Mouse (Mus musculus) kidney, embryonic 16.5 days (tissue): ENCODE measurements around the gene Atmin. TPM values are rescaled to one million over a fixed set of nuclear protein-coding genes. Genes with fewer than 3 reads are reported as not detected.
A peak's percentile ranks its signal among the peaks of the same experiment; 100 is the strongest.

Experiments used
- ATAC-seq: fragments of 200-750 bp; cut with Nextera tagmentation; 2 replicates; pipeline ENCODE4 v1.8.0; 2017; ENCODE audit warnings: moderate TSS enrichment; ENCODE audit not compliant: low FRiP score, low TSS enrichment
- H3K27ac ChIP-seq: fragments of 300-500 bp; sonication (generic); 2 replicates; pipeline ENCODE4 v1.5.1; 2014; ENCODE audit warnings: low read length
- H3K27me3 ChIP-seq: fragments of 300-500 bp; sonication (generic); 2 replicates; pipeline ENCODE4 v1.6.1; 2014; ENCODE audit warnings: low read length, control low read depth, mixed read lengths; ENCODE audit not compliant: insufficient read depth
- H3K36me3 ChIP-seq: fragments of 300-500 bp; sonication (generic); 2 replicates; pipeline ENCODE4 v1.6.1; 2014; ENCODE audit warnings: low read length, control low read depth, mixed read lengths; ENCODE audit not compliant: insufficient read depth
- H3K4me1 ChIP-seq: fragments of 300-500 bp; sonication (generic); 2 replicates; pipeline ENCODE4 v1.6.1; 2014; ENCODE audit warnings: low read length, control low read depth, mixed read lengths; ENCODE audit not compliant: insufficient read depth
- H3K4me2 ChIP-seq: fragments of 300-500 bp; sonication (generic); replicated peaks from 2 replicates; pipeline ENCODE4 v1.6.1; 2014; ENCODE audit warnings: low read depth, low read length
- H3K4me3 ChIP-seq: fragments of 300-500 bp; sonication (generic); 2 replicates; pipeline ENCODE4 v1.5.1; 2014; ENCODE audit warnings: mild to moderate bottlenecking, low read length
- H3K9ac ChIP-seq: fragments of 300-500 bp; sonication (generic); replicated peaks from 2 replicates; pipeline ENCODE4 v1.6.1; 2014; ENCODE audit warnings: low read length
- H3K9me3 ChIP-seq: fragments of 300-500 bp; sonication (generic); 2 replicates; pipeline ENCODE4 v1.6.1; 2016; ENCODE audit warnings: low read length, control low read depth
- WGBS: fragments of 180-500 bp; shearing (Covaris S2); extraction: QIAGEN DNeasy Blood & Tissue Kit; methylation state at CpG from one replicate; pipeline ENCODE4 v1.1.7; 2014; 5-methylcytosine and 5-hydroxymethylcytosine counted together
- polyA plus RNA-seq: library from polyadenylated mRNA; unstranded; fragments of >200 nt; fragmentation: Nextera tagmentation; extraction: Ambion mirVana; gene quantifications from 2 replicates; pipeline ENCODE4 v1.2.1, GENCODE M21; 2015

Atmin gene
- polyA plus RNA-seq, 1 experiment from 2014 or later: 12.0 TPM

- Histone ChIP-seq H3K9me3 (no peaks in the 10 kb centered on the region), H3K4me3 (no peak overlapping the region), H3K9ac (no peak overlapping the region), H3K27ac (no peak overlapping the region), H3K4me1 (peaks cover 20% of the 10 kb centered on the region), H3K4me2 (no peak overlapping the region), H3K36me3 (0 out of 2 replicates have a peak, but pooled peaks cover 3% of the 10 kb centered on the region), H3K27me3 (no peaks in the 10 kb centered on the region)
- 78% methylated on average over 6 of the region's 6 CpGs for WGBS
- ATAC-seq: no peak
Measured at GRCm38 (mm10) chr8:116946851-116947250, 3.7 kb downstream of the Atmin start.

DNA sequence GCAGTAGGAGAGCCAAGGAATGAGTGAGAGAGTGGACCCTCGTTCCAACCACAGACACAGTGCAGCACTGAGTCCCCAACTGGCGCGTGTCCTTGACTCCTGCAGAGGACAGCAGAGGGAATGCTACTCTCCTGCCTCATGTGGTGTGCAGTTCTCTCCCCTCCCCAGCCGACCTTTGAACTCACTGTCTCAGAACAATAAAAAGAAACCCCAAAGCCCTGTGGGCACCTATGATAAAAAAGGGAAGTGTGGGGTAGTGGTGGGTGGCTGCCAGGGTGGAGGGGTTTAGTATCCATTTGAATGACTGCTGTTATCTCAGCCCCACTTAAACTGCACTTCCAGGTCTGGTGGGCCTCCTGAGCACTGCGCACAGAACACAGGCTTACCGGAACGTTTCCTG is 4.4 kb downstream of the Atmin start:
- Histone ChIP-seq H3K4me1 (peaks cover 20% of the 10 kb centered on the region), H3K4me2 (no peak overlapping the region), H3K27me3 (no peaks in the 10 kb centered on the region), H3K9ac (no peak overlapping the region), H3K4me3 (no peak overlapping the region), H3K9me3 (no peaks in the 10 kb centered on the region), H3K27ac (no peak overlapping the region), H3K36me3 (0 out of 2 replicates have a peak, but pooled peaks cover 3% of the 10 kb centered on the region)
- 87% methylated on average over 7 of the region's 7 CpGs for whole genome bisulfite sequencing
- no peak for ATAC-seq

DNA sequence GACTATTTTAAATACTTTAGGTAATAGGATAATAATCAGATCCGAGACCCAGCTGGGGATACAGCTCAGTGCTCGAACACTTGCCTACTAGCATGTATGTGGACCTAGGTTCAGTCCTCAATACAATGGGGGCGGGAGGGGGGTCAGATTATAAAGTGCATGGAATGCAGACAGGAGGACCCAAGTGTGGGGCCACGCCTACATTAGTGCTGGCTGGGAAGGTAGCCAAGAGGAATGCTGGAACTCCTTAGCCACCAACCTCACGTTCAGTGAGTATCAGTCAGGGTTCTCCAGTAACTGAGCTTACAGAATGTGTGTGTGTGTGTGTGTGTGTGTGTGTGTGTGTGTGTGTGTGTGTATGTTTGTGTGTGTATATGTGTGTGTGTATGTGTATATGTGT is 8.2 kb downstream of the Atmin start:
- ATAC-seq: peak; percentile 65; the same call in 1 of the 2 replicates
- Histone ChIP-seq H3K4me3 (no peak overlapping the region), H3K4me1 (0 out of 2 replicates have a peak, but pooled peaks cover 5% of the 10 kb centered on the region), H3K9me3 (no peaks in the 10 kb centered on the region), H3K27me3 (no peaks in the 10 kb centered on the region), H3K4me2 (no peak overlapping the region), H3K9ac (no peak overlapping the region), H3K27ac (no peak overlapping the region), H3K36me3 (peaks cover 23% of the 10 kb centered on the region)
- 62% methylated on average over 5 of the region's 5 CpGs for WGBS

GRCm38 (mm10) chr8:116951778-116952177 is 8.6 kb downstream of the Atmin start:
- no peak overlapping the region for H3K9ac ChIP-seq
- no peak overlapping the region for H3K4me2 ChIP-seq
- 0 out of 2 replicates have a peak, but pooled peaks cover 5% of the 10 kb centered on the region for H3K4me1 ChIP-seq
- no peaks in the 10 kb centered on the region for H3K27me3 ChIP-seq
- H3K36me3 ChIP-seq: peaks cover 28% of the 10 kb centered on the region
- H3K9me3 ChIP-seq: no peaks in the 10 kb centered on the region
- no peak overlapping the region for H3K4me3 ChIP-seq
- WGBS: 83% methylated on average over 2 of the region's 2 CpGs
- ATAC-seq: no peak
- no peak overlapping the region for H3K27ac ChIP-seq

DNA sequence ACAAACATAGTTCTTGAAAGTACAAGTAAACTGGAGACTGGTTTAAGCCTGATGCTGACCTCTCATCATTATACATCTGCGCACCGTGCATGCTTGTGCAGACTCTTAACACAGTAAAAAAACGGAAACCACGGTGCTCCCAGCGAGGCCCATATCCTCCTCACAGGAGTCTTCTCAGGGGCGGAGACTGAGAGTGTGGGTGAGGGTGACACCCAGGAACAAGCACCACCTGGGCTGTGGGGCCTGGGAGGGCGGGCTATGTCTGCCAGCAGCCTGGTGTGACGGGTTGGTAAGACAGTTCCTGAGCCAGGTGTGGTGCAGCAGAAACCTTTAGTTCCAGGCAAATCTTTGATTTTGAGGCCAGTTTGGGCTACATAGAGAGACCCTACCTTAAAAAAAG is 9.2 kb downstream of the Atmin start:
- Histone ChIP-seq H3K9ac (no peak overlapping the region), H3K9me3 (no peaks in the 10 kb centered on the region), H3K36me3 (peaks cover 34% of the 10 kb centered on the region), H3K27me3 (no peaks in the 10 kb centered on the region), H3K27ac (no peak overlapping the region), H3K4me2 (no peak overlapping the region), H3K4me3 (no peak overlapping the region), H3K4me1 (0 out of 2 replicates have a peak, but pooled peaks cover 3% of the 10 kb centered on the region)
- WGBS: 84% methylated on average over 8 of the region's 8 CpGs
- ATAC-seq: no peak

DNA sequence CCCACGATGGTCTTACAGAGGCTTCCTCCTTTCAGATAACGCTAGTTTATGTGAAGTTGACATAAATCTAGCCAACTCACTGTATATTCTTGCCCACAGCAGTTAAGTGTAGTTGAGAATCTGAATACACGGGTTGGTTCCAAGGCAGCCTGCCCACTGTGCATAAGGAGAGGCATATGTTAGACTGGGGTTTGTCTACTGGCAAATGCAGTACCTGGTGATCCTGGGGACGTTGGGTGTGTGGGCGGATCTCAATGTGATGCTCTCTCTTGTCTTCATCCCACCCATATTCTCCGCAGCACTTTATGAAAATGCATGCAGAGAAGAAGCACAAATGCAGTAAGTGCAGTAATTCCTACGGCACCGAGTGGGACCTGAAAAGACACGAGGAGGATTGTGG is 11.2 kb downstream of the Atmin start:
- H3K27me3 ChIP-seq: no peaks in the 10 kb centered on the region
- WGBS: 91% methylated on average over 9 of the region's 9 CpGs
- H3K4me3 ChIP-seq: no peak overlapping the region
- no peak overlapping the region for H3K9ac ChIP-seq
- 0 out of 2 replicates have a peak, but pooled peaks cover 3% of the 10 kb centered on the region for H3K4me1 ChIP-seq
- H3K4me2 ChIP-seq: no peak overlapping the region
- peaks cover 39% of the 10 kb centered on the region for H3K36me3 ChIP-seq
- no peak overlapping the region for H3K27ac ChIP-seq
- H3K9me3 ChIP-seq: no peaks in the 10 kb centered on the region
- ATAC-seq: no peak

DNA sequence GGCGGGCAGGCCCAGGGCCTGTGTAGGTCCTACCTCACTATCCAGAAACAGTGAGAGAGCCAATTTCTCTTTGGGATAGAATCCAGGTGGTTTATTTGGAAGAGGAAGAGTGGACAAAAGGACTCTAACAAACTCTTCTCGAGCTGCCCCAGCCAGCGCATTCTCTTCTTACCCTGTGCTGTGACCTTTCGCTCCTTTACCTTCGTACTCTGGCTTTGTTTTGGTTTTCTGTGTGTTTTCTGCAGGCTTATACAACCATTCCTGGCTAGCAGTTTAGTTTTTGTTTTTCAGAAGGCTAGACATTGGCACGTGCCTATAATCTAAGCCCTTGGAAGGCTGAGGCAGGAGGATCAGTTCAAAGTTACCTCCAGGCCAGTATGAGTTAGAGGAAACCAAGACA is 26.3 kb downstream of the Atmin start:
- no peak overlapping the region for H3K4me3 ChIP-seq
- H3K9ac ChIP-seq: no peak overlapping the region
- no peak for ATAC-seq
- no peaks in the 10 kb centered on the region for H3K36me3 ChIP-seq
- no peaks in the 10 kb centered on the region for H3K4me1 ChIP-seq
- H3K27ac ChIP-seq: no peak overlapping the region
- H3K27me3 ChIP-seq: no peaks in the 10 kb centered on the region
- 82% methylated on average over 6 of the region's 6 CpGs for WGBS
- no peaks in the 10 kb centered on the region for H3K9me3 ChIP-seq
- H3K4me2 ChIP-seq: no peak overlapping the region

- H3K9me3 ChIP-seq: no peaks in the 10 kb centered on the region
- 39% methylated on average over 5 of the region's 5 CpGs for WGBS
- no peak overlapping the region for H3K27ac ChIP-seq
- H3K4me3 ChIP-seq: no peak overlapping the region
- H3K27me3 ChIP-seq: no peaks in the 10 kb centered on the region
- H3K4me1 ChIP-seq: peaks cover 17% of the 10 kb centered on the region
- H3K36me3 ChIP-seq: no peaks in the 10 kb centered on the region
- H3K4me2 ChIP-seq: peak overlapping the region; percentile 17; the same call in 1 of the 2 replicates
- no peak for ATAC-seq
- H3K9ac ChIP-seq: 0 out of 2 replicates have a peak overlapping the region, but pooled peaks have one; percentile 10
Measured at GRCm38 (mm10) chr8:116975066-116975465, 31.9 kb downstream of the Atmin start.

- Histone ChIP-seq H3K27ac (no peak overlapping the region), H3K36me3 (no peaks in the 10 kb centered on the region), H3K4me2 (peak overlapping the region; percentile 17), H3K9ac (peak overlapping the region; percentile 10; the same call in 1 of the 2 replicates), H3K4me3 (no peak overlapping the region), H3K27me3 (no peaks in the 10 kb centered on the region), H3K9me3 (no peaks in the 10 kb centered on the region), H3K4me1 (peaks cover 18% of the 10 kb centered on the region)
- no peak for ATAC-seq
- WGBS: 39% methylated on average over 5 of the region's 5 CpGs
Measured at GRCm38 (mm10) chr8:116975606-116976005, 32.4 kb downstream of the Atmin start.

DNA sequence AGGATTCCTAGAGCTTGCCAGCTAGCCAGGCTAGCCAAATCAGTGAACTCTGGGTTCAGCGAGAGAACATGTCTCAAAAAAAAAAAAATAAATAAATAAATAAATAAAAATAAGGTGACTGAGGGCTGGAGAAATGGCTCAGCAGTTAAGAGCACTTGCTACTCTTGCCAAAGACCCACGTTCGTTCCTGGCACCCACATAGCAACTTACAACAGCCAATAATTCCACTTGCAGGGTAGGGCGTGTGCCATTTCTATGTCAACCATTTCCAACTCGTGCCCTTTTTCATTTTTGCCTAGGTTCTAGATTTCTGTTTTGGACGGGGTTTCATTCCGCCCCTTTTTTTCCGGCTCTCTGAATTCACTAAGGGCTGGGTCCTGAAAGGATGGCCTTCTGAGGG is 34.9 kb downstream of the Atmin start:
- H3K27me3 ChIP-seq: no peaks in the 10 kb centered on the region
- no peak for ATAC-seq
- H3K9me3 ChIP-seq: no peaks in the 10 kb centered on the region
- H3K4me2 ChIP-seq: peak overlapping the region; percentile 76
- 29% methylated on average over 8 of the region's 8 CpGs for WGBS
- peak overlapping the region; percentile 85 for H3K4me3 ChIP-seq
- peaks cover 18% of the 10 kb centered on the region for H3K4me1 ChIP-seq
- no peak overlapping the region for H3K27ac ChIP-seq
- H3K36me3 ChIP-seq: peaks cover 8% of the 10 kb centered on the region; the same call in 1 of the 2 replicates
- peak overlapping the region; percentile 55 for H3K9ac ChIP-seq
